Comparison of ENCODE assay signal across 7 mouse cellular contexts in genomic region chr3:35404492-35405390, GRCm38 (mm10).
A peak's percentile ranks its signal among the peaks of the same experiment; 100 is the strongest.
DNase-seq lines count a peak whose midpoint lies in the region; ATAC-seq and TF ChIP-seq lines count a peak whose summit lies in the region.

No protein-coding gene starts in this region.

- no peak for ATAC-seq in lung, embryonic 15.5 days (ENCODE audit: borderline replicate concordance, extremely low read depth, low FRiP score, low TSS enrichment)
- ATAC-seq in embryonic facial prominence, embryonic 13.5 days (ENCODE audit: insufficient number of reproducible peaks, insufficient read depth, low FRiP score, low TSS enrichment, low read depth), result no peak
- peak; percentile 70 for ATAC-seq in hindbrain, postnatal 0 days

- DNase-seq in lung, postnatal 4 days, result no peak
- peak; percentile 69 for DNase-seq in hindbrain, postnatal 0 days (ENCODE audit: low spot score)
- DNase-seq in retina, postnatal 1 day, result peak; percentile 63
- no peak for DNase-seq in thymus, postnatal 25 days
- DNase-seq in spleen, adult 12 weeks (ENCODE audit: low spot score), result no peak

- TF ChIP-seq CTCF in hindbrain, postnatal 0 days (IDR thresholded peaks at IDR 0.05; ENCODE audit: low read depth), result no peak

- no peaks in the 10 kb centered on the region for H3K9me3 ChIP-seq in lung, embryonic 15.5 days
- no peaks in the 10 kb centered on the region for H3K9me3 ChIP-seq in embryonic facial prominence, embryonic 13.5 days
- H3K9me3 ChIP-seq in hindbrain, postnatal 0 days (ENCODE audit: low read length), result no peaks in the 10 kb centered on the region

- 14% methylated on average over 10 of the region's 10 CpGs for WGBS in lung, embryonic 15.5 days
- WGBS in embryonic facial prominence, embryonic 13.5 days, result 10% methylated on average over 10 of the region's 10 CpGs
- 6% methylated on average over 10 of the region's 10 CpGs for WGBS in hindbrain, postnatal 0 days

- H3K27me3 ChIP-seq in lung, embryonic 15.5 days, result no peaks in the 10 kb centered on the region
- no peaks in the 10 kb centered on the region for H3K27me3 ChIP-seq in embryonic facial prominence, embryonic 13.5 days
- no peaks in the 10 kb centered on the region for H3K27me3 ChIP-seq in hindbrain, postnatal 0 days (ENCODE audit: insufficient read depth, low read length)

- H3K36me3 ChIP-seq in lung, embryonic 15.5 days, result no peaks in the 10 kb centered on the region
- no peaks in the 10 kb centered on the region for H3K36me3 ChIP-seq in embryonic facial prominence, embryonic 13.5 days
- H3K36me3 ChIP-seq in hindbrain, postnatal 0 days (ENCODE audit: insufficient read depth, low read length), result no peaks in the 10 kb centered on the region

- peaks cover 11% of the 10 kb centered on the region; the same call in 1 of the 2 replicates for H3K4me1 ChIP-seq in lung, embryonic 15.5 days
- H3K4me1 ChIP-seq in embryonic facial prominence, embryonic 13.5 days, result peaks cover 6% of the 10 kb centered on the region; the same call in 1 of the 2 replicates
- 0 out of 2 replicates have a peak, but pooled peaks cover 4% of the 10 kb centered on the region for H3K4me1 ChIP-seq in hindbrain, postnatal 0 days (ENCODE audit: insufficient read depth, low read length)

- H3K9ac ChIP-seq in lung, embryonic 15.5 days, result no peak overlapping the region
- H3K9ac ChIP-seq in embryonic facial prominence, embryonic 13.5 days, result 0 out of 2 replicates have a peak overlapping the region, but pooled peaks have one; percentile 27
- H3K9ac ChIP-seq in hindbrain, postnatal 0 days (replicated peaks; ENCODE audit: low read length), result no peak overlapping the region

- peak overlapping the region; percentile 31; the same call in 1 of the 2 replicates for H3K4me2 ChIP-seq in lung, embryonic 15.5 days
- peak overlapping the region; percentile 26 for H3K4me2 ChIP-seq in embryonic facial prominence, embryonic 13.5 days
- peak overlapping the region; percentile 37 for H3K4me2 ChIP-seq in hindbrain, postnatal 0 days (ENCODE audit: low read depth, low read length)

- H3K4me3 ChIP-seq in lung, embryonic 15.5 days, result no peak overlapping the region
- no peak overlapping the region for H3K4me3 ChIP-seq in embryonic facial prominence, embryonic 13.5 days
- no peak overlapping the region for H3K4me3 ChIP-seq in hindbrain, postnatal 0 days (ENCODE audit: low read length)

- peak overlapping the region; percentile 27; the same call in 1 of the 2 replicates for H3K27ac ChIP-seq in lung, embryonic 15.5 days
- no peak overlapping the region for H3K27ac ChIP-seq in embryonic facial prominence, embryonic 13.5 days
- H3K27ac ChIP-seq in hindbrain, postnatal 0 days, result peak overlapping the region; percentile 76

Comparison
In these comparisons a context has a peak if more than half of its experiments do, and no peak if none do; other contexts are left out.
1. DNase-seq: peak in hindbrain, postnatal 0 days (single experiment) and retina, postnatal 1 day (single experiment); none in lung, postnatal 4 days (0 of 2), thymus, postnatal 25 days (single experiment) and spleen, adult 12 weeks (single experiment).
2. Peak in every context shown above with its lines, with median percentiles within 50 percentile points of each other: H3K4me2 ChIP-seq.